Mouse (Mus musculus) ES-E14 (cell line): ENCODE measurements around the gene Otop2.

Source experiments
- CHD2 ChIP-seq: IDR thresholded peaks from 2 replicates; pipeline ENCODE4 v1.6.1; 2014; ENCODE audit warnings: mild to moderate bottlenecking, low read depth, low read length, inconsistent platforms
- HCFC1 ChIP-seq: IDR thresholded peaks from 2 replicates; pipeline ENCODE4 v1.6.1; 2012; ENCODE audit warnings: low read length, inconsistent platforms, borderline replicate concordance; ENCODE audit not compliant: insufficient read depth
- ZC3H11A ChIP-seq: IDR thresholded peaks from 2 replicates; pipeline ENCODE4 v1.6.1; 2012; ENCODE audit warnings: low read depth, mild to moderate bottlenecking, inconsistent platforms, low read length, borderline replicate concordance
- ZNF384 ChIP-seq: IDR thresholded peaks from 2 replicates; pipeline ENCODE4 v1.6.1; 2012; ENCODE audit warnings: low read depth, low read length, inconsistent platforms

DNA sequence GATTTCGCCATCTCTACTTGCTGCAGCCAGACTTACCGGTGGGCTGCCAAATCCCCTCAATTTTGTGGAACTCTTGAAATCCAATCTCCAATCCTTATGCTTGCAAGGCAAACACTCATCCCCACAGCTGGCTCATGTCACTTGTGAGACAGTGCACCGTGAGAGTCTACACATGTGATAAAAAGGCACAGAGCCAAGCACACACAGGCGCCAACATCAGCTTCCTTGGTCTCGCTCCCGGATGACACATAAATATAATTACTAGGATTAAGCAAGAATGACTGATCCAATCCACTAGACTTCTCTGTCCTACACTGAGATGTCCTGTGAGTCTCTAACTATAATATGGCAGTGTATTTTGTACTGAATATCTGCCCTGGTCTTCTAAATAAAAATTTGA, 16.0 kb upstream of the Otop2 start:
- TF ChIP-seq ZNF384 (no peak), HCFC1 (no peak), CHD2 (no peak), ZC3H11A (no peak)
